Mouse (Mus musculus) ES-CJ7 (cell line): ENCODE measurements around the gene Gbp4.
A peak's percentile ranks its signal among the peaks of the same experiment; 100 is the strongest.
"Not testable (repeated sequence)": the region's sequence is repeated elsewhere in the genome, so short reads cannot be mapped to it uniquely, and the experiment has no call there.

Experiments
- DNase-seq: peaks from one replicate; pipeline ENCODE4 v3.0.0; 2011; ENCODE audit warnings: low read depth, low spot score

Gbp4 gene

DNA sequence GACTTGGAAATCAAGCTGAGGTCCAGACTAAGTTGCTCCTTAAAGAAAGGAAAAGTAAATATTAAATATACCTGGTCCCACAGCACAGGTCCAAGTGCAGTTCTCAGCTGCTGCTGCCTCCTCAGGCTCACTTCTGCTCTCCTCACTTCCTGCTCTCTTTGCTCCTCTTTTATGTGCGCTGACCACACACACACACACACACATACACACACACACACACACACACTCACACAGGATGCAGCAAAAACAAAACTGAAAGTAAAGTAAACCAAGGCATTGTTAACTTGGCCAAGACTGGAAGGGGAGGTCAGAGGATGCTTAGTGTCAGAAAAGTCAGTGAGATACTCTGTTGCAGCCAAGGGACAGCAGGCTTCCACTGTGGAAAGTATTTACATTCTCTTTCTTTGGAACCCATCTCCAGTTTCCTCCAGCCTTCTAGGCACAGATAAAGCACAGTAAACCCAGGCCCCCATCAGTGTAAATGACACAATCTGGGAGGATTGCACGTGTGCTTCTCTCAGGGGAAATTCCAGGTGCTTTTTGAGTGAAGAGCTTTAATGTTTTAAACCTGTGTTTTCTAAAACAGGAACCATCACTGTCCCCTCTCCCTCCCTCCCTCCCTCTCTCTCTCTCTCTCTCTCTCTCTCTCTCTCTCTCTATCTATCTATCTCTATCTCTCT lies at the start of gene Gbp4, which contains the start of the genes Gbp9 and Gbp8:
Gene Gbp4 (minus strand): TSS at position 178 of the 680 bp plus-strand sequence.
Gene Gbp9 (minus strand): TSS at position 131 of the 680 bp plus-strand sequence.
Gene Gbp8 (minus strand): TSS at position 132 of the 680 bp plus-strand sequence.
- DNase-seq: not testable (repeated sequence)

DNA sequence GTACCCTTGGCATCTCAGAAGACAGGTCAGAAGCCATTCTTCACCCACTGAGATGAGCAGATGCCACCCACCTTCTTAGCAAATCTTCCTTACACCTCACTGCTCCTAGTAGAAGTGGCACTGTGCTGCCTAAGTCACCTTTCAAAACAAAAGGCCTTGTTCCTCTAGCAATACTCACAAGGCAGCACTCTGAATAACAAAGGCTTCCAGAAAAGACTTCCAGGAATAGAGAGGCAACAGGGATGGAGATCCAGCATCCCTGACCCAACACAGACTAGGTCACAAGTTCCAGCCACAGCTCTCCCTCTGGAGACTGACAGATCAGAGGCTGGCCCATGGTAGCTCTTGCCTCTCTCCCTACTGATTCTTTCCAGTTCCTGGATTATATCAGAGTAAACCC lies 42.1 kb upstream of the Gbp4 start:
- peak; percentile 78 for DNase-seq

DNA sequence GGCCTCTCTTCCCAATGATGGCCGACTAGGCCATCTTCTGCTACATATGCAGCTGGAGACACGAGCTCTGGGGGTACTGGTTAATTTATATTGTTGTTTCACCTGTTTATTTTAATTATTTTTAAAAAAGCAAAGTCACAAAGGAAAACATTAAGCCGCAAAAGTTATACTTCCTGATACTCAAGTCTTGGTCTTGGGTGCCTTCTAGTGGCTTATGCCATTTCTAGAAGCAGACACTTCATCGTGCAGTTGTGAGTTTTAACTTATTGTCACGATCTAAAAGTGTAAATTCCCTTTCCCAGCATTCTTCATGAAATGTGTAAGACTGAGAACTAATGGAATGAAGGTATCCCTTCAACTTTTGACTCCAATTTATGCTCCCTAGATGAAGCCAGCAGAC lies 17.2 kb upstream of the Gbp4 start:
- no peak for DNase-seq

DNA sequence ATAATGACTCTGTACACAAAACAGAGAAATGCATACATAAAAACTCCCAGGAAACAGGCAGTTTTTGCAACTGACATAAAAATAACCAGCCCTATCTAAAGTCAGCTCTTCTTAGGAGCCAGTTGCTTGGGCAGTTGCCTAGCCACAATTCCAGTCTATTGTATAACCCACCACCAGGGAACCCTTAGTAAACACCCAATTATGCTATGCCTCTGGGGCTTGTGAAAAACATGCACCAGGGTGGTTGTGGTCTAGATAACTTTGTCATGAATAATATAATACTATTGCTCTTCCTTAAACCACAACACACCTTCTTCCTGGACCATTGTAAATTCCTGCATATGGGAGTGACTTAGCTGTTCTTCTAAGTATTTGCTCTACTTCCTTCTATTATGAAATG lies 14.7 kb upstream of the Gbp4 start:
- no peak for DNase-seq

DNA sequence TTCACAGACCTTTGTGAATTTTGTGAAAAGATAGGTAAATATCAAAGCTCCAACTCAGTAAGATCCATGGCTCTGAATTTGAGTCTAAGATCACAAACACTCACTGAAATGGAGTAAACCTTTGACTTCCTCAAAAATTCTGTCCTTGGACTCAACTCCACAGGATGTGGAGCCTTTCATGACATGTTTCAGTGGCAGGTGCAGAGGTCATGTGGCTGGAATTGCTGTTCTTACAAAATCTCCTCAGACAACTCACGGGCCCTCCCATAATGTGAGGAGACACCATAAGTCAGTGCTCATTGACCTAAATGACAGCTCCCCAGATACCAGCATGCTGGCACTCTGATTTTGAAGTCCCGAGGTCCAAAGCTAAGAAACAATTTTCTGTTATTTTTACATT lies 8.7 kb upstream of the Gbp4 start:
- DNase-seq: not testable (repeated sequence)

DNA sequence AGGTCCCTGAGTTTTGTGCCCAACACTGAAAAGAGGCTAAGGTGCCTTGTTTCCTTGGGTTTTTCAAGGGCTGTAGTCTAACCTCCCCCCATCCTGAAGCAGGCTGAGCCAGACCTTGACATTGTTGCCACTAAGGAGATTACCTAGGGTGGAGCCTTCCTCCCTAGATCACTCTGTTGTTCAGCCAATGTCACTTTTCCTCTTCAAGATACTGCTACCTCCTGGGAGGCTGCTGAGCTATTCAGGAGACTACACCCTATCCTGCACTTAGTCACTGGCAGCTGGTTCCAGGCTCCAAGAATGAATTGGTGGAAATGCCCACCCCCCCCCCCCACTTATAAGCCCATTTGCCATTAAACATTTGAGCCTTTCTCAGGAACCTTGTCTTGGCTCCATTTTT lies 7.1 kb upstream of the Gbp4 start:
- DNase-seq: peak; percentile 83

DNA sequence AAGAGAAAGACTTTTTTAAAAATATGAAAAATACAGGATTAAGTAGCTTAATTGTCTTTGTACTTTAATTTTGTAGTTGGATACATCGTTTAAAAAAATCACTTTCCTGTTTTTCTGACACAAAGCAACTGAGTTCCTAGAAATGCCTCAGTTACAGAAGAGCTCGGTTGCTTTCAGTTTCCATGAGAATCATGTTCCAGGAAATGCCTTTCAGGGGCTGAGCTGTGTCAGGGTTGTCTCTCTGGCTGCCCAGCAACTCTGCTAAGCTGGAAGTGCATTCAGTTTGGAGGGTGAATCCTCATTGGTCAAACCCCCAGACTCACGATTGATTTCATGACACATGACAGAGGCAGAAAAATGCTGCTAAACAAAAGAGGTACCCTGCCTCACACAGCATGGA lies 6.3 kb upstream of the Gbp4 start:
- not testable (repeated sequence) for DNase-seq

DNA sequence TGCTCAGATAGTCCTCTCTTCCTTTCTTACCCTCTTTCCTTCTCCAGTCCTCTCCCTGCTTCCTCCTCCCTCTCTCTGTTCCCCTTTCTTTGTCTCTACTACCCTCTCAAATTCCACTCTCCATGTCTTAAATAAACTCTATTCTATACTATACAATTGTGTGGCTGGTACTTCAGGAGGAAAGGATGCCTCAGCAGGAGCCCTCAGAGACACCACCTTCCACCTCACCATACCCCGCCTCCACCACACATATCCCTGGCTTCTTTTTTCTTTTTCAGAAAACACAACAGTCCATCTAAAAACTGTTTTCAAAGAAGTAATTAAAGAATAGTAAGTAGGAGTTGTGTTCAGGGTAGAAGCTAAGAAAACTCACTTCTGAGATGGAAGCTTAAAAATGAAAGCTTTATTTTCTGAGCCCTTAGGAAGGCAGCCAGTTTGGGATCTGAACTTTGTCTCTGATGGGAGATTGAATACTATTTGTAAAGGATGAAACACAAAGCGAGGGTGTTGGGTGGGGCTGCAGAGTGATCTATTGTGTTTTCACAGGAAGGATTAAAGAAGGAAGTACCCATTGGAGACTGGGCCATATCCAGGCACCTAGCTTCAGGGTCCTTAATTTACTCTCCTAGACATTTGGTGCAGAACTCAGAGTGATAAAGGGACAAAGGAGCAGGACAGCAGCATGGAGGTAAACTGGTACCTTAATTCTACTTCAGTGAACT lies 864 bp upstream of the Gbp4 start:
- peak; percentile 78 for DNase-seq

DNA sequence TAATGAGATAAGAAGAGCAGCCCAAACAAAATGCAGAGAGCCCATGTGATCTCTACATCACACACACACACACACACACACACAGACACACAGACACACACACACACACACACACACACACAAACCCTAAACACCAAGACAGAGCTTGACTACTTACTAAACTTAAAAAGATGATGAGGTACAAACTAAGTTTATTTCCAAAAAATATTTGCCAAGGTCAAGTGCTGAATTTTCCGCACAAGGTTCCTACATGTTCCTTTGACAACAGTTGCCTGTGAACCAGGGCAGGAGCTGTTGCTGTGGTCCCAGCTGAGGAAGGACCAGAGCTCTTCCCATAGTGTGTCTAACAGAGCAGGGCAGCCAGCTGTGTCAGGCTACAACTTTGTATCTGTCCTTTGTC lies 480 bp downstream of the Gbp4 start:
- no peak for DNase-seq

DNA sequence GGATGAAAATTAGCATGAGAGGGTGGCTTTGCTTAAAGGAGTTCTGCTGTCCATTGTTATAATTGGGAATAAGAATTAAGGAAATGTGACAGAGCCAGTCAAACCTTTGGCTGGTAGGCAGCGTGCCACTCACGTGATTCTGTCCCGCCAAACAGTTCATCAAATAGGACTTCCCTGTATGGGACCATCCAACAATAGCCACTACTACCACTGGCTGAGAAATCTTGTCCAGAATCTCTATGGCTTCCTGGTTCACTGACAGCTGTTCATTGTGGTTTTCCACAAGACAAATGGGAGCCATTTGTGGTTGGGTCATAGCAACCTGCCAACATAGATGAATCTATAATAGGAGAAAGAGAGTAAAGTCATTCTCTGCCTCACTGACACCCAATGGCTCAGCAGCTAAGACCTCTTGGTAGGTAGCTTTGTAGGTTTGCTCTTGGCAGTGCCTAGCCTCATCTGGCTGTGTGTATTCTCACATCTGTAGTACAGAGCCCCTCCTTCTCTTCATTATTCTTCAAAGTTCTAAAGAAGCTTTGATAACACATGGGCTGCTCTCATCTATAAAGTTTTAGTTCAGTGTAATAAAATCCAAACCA lies 2.6 kb downstream of the Gbp4 start:
- DNase-seq: not testable (repeated sequence)

DNA sequence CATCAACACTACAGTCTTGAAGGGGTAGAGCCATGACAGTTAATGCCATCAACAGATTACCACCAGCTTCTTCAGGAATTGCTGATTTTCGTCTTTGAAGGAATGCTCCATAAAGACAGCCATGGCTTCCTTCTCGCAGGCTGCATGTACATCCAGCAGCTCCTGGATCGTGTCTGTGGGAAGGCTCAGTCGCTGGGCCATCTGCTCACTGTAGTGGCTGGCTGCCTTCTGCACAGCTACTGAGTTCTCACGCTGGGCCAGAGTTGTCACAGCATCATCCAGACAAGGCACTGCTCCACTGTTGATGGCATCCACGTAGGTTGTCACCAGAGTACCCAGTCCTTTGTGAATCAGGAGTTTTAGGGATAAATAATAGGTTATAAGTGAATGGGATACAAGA lies 17.7 kb downstream of the Gbp4 start:
- DNase-seq: not testable (repeated sequence)

DNA sequence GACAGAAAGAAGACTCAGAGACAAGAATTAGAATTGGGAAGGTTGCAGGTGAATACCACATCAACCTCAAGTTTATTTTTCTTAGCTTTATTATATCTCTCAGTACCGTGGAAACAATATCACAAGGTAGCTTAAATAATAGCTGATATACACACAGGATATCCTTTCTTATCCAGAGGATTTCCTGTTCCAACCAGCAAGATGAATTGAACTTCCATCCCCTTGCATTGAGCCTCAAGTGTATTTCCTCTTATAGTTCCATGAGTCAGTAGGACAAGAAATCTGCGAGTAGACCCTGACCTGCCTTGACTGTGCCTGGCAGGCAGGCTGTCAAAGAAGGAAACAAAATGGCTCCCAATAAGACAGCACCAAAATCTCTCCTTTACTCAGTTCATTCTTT lies 23.6 kb downstream of the Gbp4 start:
- DNase-seq: no peak

DNA sequence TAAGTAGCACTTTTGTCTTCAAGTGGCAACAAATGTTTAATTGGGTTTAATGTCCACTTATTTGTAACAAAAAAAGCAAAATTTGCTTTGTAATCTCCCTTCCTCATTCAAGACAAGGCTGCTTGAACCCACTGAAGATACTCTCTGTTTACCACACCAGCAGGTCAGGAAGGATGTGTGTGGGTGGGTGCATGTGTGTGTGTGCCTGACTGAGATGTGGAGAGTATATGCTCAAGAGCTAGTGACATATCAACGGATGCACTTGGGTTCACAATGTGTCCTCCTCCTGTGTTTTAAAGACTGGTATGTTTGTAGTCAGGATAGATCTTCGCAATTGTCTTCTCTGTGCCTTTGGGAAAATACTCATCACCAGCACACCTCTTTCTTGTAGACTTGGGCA lies 24.7 kb downstream of the Gbp4 start:
- no peak for DNase-seq

DNA sequence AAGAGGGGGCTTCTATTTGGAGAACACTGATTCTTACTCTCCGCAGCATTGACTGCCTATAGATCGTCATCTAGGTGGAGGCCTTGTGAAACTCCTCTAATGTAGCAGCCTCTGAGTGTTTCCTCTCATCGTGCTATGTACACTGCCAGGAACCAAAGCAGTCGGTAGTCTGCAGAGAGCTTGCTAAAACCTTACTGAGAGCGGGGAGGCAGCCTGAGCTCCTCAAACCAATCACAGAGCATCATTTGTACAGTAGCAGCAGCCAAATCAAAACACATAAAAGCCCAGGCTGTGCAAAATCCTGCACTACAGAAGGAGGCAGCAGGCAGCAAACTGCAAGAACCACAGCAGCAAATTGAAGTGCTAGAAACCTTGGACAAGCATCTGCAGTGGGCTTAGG lies 25.7 kb downstream of the Gbp4 start:
- no peak for DNase-seq

DNA sequence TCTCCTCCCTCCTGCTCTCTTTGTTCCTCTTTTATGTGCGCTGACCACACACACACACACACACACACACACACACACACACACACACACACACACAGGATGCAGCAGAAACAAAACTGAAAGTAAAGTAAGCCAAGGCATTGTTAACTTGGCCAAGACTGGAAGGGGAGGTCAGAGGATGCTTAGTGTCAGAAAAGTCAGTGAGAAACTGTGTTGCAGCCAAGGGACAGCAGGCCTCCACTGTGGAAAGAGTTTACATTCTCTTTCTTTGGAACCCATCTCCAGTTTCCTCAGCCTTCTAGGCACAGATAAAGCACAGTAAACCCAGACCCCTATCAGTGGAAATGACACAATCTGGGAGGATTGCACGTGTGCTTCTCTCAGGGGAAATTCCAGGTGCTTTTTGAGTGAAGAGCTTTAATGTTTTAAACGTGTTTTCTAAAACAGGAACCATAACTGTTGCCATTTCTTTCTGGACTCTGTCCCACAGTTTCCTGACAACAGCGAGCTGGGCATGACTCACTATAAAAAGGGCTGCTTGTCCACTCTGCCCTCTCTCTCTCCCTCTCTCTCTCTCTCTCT lies 29.0 kb downstream of the Gbp4 start:
- not testable (repeated sequence) for DNase-seq

DNA sequence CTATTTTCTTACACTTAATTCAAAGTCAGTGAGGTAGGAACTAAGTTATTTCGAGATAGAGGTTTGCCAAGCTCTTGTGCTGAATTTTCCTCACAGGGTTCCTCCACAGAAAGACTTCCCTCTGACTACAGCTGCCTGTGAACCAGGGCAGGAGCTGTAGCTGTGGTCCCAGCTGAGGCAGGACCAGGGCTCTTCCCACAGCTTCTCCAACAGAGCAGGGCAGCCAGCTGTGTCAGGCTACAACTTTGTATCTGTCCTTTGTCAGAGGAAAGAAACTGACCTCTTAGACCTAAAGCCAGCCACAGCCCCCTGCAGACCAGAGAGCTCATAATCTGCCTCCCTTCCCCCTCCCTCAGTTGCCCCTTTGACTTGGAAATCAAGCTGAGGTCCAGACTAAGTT lies 29.6 kb downstream of the Gbp4 start:
- not testable (repeated sequence) for DNase-seq

DNA sequence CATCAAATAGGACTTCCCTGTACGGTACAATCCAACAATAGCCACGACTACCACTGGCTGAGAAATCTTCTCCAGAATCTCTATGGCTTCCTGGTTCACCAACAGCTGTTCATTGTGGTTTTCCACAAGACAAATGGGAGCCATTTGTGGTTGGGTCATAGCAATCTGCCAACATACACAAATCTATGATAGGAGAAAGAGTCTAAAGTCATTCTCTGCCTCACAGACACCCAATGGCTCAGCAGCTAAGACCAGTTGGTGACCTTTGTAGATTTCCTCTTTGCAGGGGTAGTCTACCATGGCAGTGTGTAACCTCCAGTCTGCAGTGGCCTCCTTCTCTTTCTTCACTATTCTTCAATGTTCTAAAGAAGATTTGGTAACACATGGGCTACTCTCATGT lies 33.7 kb downstream of the Gbp4 start:
- not testable (repeated sequence) for DNase-seq

DNA sequence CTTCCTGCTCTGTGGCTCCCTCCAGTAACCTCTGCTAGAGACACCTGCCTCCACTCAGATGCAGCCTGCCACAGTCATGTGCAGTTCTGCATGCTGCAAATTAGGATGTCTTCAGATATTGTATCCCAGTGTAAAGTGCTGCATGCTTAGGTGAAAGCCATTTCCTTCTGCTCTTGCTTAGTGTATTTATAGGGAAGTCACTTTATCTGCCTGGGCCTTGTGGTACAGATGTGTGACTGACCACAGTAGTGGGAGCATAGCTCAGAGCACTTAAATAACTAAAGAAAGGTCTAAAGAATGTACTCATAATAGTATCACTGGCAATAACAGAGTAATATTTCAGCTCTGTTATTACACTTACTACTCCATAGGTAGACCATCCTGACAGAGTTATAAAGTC lies 57.5 kb downstream of the Gbp4 start:
- DNase-seq: no peak

DNA sequence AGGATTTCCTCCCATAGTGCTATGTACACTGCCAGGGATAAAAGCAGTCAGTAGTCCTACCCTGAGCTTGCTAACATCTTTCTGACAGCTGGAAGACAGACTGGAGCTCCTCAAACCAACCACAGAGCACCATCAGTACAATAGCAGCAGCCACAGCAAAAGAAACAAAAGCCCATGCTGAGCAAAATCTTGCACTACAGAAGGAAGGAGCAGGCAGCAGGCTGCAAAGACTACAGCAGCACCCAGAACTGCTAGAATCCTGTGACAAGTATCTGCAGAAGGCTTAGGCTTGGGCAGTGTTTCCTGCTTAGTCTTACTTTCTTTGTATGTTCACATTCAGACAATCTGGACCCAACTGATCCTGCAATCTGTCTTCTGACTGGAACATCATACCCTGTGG lies 71.0 kb downstream of the Gbp4 start:
- not testable (repeated sequence) for DNase-seq
